Mouse (Mus musculus): Measurements from ENCODE around the gene Birc6.

Gene Birc6

DNA sequence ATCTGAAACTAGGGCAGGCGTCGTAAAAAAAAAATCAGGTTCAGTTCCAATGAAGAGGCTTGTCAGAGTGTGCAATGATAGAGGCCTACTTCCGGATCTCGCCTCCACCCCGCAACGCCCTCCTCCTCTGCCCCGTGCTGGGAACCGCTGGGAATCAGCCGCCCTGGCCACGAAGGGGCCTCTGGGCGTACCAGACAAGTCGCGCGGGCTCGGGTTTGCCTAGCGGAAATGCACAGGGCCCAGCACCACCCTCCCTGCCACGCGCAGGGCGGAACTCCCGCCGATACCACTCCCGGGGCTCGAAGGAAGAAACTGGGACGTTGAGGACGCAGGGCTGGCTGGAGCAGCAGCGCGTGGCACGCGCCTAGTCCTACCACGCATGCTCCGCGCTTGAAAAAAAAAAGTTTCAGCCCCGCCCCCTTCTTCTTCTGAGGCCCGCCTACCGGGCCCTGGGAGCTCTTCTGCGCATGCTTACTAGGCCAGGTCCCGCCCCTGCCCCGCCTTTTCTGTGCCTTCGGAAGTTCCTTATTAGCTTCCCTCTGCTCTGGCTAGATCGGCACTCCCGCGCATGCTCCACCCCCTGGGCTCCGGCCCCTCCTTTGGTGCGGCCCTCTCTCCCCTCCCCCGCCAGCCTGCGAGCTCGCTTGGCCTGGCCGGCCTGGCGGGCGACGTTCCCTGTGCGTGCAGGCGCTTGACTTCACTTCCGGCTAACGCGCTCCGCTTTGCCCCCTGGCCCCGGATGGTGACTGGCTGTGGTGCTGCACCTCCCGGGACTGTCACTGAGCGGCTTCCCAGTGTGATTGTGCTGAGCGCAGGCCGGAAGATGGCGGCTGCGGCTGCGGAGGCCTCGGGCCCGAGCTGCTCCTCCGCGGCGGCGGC is at the start of gene Birc6:
Birc6 (plus strand) TSS at position 567 of the 879 bp plus-strand sequence.
- DNase-seq (ENCODE audit: low spot score in 2 of 2): peak; percentile 100

DNA sequence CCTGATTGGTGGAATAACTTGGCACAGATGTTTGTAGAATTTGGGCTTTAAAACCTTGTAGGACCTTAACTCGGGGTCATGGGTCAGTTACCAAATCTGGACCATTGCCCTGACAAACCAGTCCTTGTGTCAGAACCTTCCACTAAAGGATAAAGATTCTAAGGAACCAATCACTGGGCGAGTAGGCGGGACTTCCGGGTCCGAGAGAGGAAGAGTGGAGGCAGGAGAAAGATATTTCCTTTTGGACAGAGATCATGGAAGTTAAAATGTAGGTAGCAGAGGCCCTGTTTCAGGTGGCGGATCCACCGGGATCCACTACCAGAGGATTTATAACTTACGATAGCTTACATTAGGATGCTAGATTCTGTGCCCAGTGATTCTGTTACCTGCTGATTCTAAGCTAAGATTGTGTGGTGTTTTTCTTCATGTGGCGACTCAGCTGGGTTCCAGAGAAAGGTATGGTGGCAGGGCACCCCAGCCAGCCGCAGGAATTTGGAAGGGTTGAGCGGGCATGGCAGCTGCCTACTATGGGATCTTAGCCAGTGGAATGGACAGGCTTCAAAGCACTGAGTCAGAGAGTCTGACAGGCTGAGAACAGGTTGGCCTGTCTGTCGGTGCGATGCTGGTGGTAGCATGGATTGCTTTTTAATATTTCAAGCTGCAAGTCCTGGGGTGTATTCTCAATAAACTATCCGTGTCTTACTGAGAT is 47.6 kb upstream of the Birc6 start:
- DNase-seq (ENCODE audit: low spot score in 2 of 2): no peak

DNA sequence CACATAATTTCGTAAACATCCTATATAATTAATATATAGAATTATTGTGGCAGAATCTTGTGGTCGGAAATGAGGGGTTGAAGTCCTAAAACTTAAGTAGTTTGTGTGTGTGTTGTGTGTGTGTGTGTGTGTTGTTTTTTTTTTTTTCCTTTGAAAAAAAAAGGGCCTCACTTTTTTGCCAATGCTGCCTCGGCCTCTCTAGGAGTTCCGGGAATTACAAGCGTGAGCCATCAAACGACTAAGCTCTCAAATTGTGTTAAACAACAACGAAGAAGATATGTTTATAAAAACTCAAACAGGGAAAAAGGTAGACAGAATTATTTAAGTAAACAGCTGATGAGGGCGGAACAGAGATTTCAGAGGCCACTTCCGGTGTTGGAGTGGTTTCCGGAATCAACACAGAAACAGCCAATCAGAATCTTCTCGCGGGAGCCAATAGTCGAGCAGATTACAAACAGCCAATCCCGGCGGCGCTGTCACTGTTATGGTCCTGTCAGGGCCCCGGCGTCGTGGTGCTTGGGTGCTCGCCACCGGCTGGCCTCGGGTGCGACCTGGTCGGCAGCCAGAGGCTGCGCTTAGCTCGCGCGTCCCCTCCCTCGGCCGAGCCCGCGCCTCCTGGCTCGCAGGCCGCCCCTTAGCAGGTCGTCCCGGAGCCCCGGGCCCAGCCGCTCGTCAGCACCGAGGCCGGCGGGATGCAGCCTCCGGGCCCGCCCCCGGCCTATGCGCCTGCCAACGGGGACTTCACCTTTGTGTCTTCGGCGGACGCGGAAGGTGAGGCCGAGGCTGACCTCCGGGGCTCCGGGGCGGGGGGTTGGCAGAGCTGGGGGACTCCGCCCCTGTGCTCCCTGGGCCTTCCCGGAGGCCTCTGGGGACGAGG is 38.8 kb upstream of the Birc6 start, which contains the start of gene Yipf4:
Yipf4 (plus strand) TSS at position 470 of the 877 bp plus-strand sequence.
- peak; percentile 97 for DNase-seq (ENCODE audit: low spot score in 2 of 2)

DNA sequence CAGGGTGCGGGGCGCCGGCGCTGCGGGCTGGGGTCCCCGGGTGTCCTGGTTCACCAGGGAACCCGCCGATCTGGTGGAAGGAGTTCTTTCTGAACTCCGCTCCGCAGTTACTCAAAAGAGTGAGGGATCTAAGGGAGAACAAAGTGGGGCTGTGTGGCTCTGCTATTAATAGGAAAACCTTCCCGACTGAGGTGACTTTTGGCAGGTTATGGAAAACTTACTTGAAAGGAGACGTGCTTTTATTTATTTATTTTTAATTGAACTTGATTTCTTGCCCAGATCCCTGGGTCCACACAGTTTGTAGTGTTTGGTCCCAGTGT is 38.2 kb upstream of the Birc6 start:
- DNase-seq (ENCODE audit: low spot score in 2 of 2): no peak

DNA sequence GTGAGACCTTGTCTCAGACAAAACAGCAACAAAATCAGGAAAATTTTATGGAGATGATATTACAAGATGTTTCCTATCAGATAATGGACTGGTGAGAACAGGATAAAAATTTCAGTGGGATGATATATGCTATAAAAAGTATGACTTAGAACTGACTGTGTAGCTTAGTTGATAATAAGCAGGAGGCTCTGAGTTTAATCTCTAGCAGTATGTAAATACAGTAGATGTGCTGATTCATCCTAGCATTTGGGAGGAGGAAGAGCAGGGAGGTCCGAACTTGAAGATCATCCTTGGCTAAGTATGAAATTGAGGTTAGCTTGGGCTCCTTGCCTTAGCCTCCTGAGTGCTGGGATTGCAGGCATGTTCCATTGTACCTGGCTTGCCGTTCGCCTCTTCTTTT is 36.5 kb upstream of the Birc6 start:
- no peak for DNase-seq (ENCODE audit: low spot score in 2 of 2)

DNA sequence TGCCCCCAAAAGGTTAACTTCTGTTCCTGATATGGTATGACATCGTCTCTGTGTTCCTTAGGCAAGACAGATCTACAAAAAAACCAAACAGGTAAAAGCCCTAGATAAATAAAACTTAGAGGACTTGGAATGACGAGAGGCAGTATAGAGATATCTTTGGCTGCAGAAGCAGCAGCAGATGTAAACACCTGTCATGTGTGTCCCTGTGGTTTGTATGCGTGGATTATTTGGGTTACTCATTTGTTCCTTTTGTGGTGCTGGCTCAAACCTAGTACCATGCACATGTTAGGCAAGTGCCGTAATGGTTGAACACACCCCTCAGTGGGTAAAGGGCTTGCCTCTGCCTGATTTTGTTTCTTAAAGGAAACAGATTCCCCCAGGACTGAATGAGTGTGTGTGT is 27.9 kb upstream of the Birc6 start:
- DNase-seq (ENCODE audit: low spot score in 2 of 2): no peak

DNA sequence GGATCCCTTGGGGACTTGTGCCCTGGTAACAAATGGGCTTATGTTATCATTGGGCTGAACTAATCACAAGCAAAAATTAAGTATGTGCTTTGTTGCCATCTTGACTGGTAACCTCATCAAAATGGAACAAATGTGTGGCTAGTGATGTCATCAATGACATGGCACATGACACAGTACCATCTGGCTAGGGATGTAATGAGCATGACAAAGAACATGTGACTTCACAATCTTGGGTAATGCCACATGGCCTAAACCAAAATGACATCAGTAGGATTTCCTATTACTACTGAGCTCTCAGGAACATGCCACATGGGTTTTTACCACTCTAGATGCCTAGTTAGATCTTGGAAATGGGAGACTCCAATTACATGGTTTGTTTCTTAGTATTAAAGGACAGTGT is 27.0 kb upstream of the Birc6 start:
- DNase-seq (ENCODE audit: low spot score in 2 of 2): peak in 1 of 2 experiments; percentile 10

DNA sequence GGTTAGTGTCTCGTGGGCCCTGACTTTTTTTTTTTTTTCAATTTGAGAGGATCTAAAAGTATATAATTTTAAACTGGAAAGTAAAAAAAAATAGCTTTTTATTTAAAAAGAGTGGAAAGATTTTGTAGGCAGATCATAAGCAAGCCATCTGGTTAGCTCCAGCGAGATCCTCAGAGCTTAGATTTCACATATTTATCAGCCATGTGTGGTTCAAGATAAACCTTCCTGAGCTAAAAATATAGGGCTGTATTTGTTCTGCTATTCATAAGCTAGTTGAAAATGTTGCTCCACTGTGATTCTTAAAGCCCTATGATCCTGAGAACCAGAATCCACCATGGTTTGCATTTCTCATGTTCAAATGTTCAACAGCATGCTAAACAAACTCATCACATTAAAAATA is 20.2 kb upstream of the Birc6 start:
- DNase-seq (ENCODE audit: low spot score in 2 of 2): no peak

DNA sequence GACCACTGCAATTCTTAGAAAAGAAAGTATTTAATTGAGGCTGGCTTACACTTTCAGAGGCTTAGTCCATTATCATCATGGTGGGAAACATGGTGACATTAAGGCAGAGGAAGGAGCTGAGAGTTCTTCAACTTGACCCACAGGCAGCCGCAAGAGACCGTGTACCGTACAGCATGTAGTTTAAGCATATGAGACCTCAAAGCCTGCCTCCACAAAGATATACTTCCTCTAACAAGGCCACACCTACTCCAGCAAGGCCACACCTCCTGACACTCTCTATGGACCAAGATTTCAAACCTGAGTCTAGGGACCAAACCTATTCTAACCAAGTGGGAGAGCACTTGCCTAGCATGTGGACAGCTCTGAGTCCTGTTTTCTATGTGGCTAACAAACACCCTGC is 19.5 kb upstream of the Birc6 start:
- DNase-seq (ENCODE audit: low spot score in 2 of 2): peak in 1 of 2 experiments; percentile 4

DNA sequence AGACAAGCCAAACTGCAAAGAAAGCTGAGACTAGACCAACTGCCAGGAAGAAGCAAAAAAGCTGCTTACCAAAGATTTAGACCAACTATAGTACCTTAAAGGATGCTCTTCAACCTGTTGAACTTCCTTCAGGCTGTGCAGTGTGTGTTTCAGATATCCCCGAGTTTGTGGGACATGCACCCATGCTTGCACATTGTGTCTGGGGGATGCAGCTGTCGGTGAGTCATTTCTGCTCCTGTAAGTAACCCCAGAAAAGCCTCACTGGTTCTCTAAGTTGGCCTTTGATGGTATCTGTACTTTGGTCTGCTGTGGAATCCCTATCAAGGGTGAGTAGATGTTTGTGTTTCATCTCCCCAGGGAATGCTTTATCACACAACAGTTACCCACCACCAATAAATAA is 15.8 kb upstream of the Birc6 start:
- DNase-seq (ENCODE audit: low spot score in 2 of 2): no peak

DNA sequence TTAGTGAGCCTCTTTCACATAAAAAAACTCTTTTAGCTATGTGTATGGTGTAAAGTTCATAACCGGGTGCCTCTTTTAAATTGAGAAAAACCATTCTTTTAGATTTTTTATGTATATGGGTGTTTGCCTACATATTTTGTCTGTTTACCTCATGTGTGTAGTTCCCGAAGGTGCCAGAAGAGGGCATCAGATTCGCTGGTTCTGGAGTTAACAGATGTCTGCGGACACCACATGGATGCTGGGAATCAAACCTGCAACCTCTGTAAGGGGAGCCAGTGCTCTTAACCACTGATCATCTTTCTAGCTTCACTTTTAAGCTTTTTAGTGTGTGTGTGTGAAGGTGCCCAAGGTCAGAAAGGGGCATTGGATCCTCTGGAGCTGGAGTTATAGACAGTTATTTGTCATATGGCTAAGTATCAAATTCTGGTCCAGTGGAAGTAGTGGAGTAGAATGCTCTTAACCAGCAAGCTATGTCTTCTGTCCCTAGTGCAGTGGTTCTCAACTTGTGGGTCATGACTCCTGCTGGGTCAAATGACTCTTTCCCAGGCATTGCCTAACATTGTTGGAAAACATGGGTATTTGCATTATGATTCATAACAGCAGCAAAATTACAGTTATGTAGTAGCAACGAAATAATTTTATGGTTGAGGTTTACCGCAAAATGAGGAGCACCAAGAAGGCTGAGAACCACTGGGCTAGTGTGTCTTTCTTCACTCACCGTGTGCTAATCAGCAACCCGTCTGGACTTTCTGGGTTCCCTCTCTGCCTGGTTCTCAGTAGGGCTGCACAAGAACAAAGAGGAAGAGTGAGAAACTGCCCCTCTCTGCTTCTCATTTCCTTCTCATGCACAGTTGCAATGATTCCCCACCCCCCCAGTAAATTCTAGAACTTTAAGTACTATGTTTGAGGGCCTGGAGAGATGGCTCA is 5.0 kb upstream of the Birc6 start:
- no peak for DNase-seq (ENCODE audit: low spot score in 2 of 2)

DNA sequence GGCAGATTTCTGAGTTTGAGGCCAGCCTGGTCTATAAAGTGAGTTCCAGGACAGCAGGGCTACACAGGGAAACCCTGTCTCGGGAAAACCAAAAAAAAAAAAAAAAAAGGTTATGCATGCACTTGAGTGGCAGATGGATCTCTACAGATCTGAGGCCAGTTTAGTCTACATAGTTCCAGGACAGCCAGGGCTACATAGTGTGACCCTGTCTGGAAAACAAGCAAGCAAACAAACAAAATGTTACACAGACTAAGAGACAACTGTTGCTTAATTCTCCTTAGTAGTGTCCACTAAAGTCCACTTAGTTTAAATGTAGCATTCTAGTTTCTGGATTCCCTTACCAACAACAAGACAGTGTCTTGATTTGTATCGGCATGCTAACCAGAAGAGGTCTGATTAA is 2.0 kb upstream of the Birc6 start:
- no peak for DNase-seq (ENCODE audit: low spot score in 2 of 2)

DNA sequence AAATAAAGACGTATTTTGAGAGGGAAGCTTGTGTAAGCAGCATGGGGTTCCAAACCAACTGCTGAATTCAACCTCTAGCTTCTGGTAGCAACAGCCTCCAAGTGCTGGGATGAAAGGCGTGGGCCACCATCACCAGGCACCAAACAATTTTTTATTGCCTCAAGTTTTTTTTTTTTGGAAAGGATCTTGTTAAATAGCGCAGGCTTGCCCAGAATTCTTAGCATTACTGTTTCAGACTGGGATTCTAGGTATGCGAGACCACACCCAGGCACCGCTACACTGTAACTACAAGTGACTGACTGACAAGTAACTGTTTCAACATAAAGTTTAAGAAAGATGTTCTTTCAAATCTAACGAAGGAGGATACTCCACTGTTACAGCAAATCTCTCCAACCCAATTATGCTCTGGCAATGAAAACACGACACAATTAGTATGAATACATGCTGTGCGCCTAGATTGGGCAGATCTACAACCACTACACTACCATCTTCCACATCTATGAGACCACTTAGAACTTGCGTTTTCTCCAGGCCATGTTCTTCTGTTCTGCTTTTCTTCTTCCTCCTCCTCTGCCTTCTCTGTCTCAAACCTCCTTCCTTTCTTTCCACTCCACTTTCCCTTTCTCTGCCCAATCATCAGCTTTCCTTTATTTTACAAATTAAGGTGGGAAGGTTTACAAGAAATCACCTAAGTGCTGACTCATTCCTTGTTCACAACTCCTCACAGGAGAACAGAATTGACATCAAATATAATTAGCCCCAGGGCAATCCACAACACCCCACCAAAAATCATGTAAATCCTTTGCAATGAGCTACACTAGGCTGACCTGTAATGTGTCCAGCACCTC is 1.1 kb upstream of the Birc6 start:
- DNase-seq (ENCODE audit: low spot score in 2 of 2): peak in 1 of 2 experiments; percentile 2

DNA sequence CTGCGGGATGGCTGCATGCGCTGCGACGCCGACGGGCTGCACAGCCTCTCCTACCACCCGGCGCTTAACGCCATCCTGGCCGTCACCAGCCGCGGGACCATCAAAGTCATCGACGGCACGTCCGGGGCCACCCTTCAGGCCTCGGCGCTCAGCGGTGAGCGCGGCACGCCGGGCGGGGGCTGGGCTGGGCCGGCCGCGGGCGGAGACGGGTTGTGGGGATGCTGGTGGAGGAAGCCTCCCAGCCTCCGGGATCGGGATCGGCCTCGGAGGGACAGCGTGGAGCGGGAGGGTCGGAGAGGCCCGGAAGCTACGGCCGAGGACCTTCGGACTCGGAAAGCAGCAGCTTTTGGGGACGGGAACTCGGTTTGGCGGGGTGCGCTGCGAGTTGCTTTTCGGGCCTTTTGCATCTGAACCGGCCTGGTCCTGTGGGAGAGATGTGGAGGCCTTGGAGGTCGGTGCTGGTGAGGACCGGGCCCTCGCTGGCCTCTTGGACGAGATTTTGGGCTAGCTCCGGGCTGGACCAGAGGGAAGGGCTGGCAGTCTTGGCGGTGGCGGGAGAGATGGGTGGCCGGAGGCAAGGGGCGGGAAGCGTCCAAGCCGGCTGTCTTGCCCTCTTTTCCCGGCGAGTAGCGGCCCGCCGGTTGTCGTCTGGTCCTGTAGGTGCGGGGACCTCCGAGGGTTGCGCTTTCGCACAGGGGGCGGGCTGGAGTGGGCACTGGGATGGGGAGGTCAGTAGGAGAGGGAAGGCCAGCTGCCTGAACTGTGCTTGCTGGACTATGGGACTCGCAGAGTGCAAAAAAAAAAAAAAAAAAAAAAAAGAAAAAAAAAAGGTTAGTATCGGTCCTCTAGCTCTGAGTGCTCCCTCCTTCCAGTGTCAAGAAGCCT is 795 bp downstream of the Birc6 start:
- no peak for DNase-seq (ENCODE audit: low spot score in 2 of 2)

DNA sequence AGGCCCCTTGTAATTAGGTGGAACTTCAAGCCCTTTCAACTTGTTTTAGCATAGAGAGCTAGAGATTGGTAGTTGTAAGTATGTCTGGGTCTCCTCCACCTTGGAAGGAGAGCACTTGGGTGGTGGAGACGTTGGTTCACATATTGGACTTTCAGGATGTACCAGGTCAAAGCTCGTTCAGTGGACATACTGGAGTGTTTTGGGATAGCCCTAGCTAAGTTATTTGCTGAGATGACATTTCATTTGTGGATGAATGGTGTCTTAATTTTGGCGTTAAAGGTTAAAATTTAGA is 1.4 kb downstream of the Birc6 start:
- DNase-seq (ENCODE audit: low spot score in 2 of 2): no peak

DNA sequence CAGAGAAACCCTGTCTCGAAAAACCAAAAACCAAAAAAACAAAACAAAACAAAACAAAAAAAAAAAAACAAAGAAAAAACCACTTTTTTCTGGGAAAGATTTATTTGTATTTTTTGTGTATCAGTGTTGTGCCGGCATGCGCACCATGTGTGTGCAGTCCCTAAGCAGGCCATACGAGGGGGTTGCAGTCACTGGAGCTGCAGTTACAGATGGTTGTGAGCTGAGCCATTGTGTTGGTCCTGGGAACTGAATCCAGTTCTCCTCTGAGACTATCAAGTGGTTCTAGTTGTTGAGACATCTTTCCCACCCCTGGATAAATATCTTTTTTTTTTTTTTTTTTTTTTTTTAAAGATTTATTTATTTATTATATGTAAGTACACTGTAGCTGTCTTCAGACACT is 6.9 kb downstream of the Birc6 start:
- no peak for DNase-seq (ENCODE audit: low spot score in 2 of 2)

DNA sequence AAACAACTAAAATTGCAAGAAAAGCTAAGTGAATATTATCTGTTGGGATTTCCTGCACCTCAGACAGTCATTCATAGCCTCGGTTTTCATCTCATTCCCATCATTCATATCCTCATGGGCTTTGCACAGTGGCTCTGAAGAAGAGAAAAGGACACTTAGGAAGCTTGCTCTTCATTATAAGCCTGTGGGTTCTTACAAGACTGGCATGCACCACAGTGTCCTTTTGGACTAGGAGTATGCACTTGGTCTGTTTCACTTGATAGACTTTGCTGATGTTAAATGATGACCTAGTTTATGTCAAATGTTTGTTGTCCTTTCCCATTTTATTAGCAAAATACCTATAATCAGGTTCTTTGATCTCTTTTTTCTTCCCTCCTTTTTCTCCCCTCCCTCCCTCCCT is 9.4 kb downstream of the Birc6 start:
- no peak for DNase-seq (ENCODE audit: low spot score in 2 of 2)

DNA sequence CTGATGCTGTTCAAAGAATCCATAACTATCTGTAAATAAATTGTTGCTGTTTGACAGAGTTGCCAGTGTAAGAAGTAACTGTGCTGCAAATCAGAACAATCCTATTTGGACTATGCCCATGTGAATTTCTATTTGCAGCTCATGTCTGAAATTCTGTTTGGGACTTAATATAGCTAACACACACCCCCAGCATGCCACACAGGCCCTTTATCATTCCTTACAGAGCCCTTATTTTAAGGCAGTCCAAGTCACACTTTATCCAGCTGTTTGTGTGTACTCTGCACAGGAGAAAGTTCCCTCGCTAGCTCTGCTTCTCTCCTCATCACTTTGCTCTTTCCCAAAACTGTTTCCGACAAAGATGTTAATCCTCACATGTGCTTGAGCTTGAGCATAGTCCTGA is 15.5 kb downstream of the Birc6 start:
- DNase-seq (ENCODE audit: low spot score in 2 of 2): no peak

DNA sequence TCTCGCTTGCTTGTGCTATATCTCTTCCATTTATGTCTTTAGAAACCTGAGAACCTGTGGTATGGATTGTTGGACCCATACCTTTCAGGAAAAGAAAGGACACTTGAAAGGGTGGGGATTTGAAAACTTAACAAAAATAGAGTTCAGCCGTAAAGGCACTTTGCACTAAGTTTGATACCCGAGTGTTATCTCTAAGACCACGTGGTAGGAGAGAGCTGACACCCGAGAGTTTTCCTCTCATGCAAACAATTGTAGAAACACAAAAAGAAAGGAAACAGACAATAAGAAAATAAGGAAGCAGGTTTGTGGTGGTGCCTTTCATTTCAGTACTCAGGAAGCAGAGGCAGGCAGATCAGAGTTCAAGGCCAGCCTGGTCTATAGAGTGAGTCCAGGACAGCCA is 26.0 kb downstream of the Birc6 start:
- no peak for DNase-seq (ENCODE audit: low spot score in 2 of 2)

Measured in natural killer cell, adult 2 months (primary cell).